Mouse (Mus musculus): Measurements from ENCODE around the gene Anks1.

Anks1 gene

DNA sequence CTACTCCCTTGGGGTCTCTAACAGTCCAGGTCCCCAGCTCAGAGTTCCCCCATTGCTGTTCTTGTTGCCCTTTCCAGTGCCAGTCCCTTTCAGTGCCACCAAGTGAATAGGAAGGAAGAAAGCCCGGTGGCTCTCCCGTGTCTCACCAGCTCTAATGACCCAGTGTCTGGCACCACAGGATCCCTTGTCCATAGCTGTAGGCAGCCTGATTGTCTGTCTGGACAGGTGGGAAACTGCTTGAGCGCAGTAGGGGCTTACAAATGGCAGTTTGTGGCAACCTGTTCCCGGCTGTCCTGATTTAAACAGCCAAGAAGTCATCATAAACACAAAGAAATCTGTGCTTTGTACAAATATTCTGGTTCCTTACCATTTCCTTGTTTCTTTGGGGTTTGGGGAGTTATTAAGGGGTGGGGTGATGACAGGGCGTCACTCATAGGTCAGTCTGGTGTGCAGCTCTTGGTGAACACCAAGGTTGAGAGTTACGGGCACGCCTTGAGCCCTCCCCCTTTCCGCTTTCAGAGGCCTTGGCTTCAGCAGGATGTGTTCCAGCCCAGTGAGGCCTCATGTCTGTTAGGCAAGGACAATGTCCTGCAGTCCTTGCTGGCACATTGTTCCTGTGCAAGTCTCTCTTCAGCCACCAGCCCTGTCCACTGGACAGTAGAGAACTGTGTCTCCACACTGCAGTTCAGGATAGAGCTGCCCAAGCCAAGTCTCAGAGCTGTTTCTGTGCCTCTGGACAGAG lies 107.1 kb downstream of the Anks1 start:
- no peak for DNase-seq (ENCODE audit: extremely low read depth, low read depth, low spot score)

DNA sequence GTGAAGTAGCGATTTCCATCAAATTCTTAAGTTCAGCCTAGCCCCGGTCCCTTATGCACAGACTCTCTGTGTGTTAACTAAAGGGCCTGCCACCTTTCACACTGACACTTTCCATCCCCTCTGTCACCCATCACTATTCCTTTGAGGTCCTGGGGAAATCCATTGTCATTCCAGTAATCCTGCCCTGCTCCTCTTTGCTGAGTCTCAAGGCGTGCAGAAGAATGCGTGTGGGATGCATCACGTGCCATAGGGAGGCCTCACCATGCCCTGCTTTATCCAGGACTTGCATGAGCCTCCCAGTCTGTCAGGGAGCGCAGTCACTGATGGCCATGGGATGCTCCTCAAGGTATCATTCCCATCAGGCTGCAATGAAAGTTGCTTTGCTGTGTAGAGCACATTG lies 109.2 kb downstream of the Anks1 start:
- no peak for DNase-seq (ENCODE audit: extremely low read depth, low read depth, low spot score)

DNA sequence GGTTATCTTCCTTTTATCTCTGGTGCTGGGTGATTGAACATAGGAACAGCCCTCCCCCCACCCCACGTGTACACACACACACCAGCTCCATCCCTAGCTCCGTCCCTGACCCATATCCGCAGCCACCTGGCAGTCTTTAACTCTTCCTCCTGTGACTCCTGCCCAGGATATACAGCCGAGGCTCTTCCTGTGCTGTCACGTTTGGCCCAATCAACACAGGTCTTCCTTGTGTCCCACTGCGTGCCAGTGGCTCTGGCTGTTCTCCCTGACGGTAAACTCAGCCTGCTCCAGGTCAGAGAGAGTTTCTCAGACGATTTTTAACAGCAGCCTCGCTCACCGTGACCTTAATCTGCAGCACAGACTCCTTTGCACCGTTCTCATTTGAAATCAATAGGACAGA lies 109.7 kb downstream of the Anks1 start:
- DNase-seq (ENCODE audit: extremely low read depth, low read depth, low spot score): no peak

DNA sequence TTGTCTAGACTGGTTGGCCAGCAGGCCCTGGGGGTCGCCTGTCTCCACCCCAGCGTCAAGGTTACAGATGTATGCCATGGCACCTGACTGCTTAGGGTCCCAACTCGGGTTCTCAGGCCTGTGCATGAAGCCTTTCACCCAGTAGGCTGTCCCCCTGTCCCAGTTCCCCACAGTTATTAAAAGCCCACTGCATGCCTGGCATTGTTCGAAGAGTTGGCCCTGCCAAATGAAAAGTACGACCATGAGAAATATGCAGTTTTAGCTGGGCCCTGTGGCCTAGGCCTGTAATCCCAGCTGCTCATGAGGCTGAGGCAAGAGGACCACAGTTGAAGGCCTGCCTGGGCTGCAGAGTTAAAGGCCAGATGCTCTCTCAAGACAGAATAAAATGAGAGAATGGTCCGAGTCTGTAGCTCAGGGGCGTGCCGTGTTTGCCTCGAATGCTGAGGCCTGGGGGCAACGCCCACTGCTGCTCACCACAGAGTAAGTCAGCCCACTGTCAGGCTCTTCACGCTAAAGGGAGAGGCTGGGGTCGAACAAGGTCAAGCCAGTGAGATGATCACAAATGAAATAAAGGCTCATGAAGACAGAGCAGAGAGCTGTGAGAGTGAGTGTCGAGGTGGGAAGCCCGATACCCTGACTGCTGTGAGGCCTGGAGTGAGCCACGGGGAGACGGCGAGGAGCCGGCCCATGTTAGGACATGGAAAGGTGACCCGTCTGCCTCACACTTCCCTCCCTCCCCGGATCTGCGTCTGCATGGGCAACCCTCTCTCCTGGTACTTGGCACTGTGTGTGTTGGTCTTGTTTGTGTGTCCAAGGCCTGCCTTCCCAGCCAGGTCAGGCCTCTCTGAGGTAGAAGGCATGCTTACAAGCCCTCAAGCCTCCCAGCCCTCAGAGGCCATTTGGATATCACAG lies 110.9 kb downstream of the Anks1 start:
- no peak for DNase-seq (ENCODE audit: extremely low read depth, low read depth, low spot score)

DNA sequence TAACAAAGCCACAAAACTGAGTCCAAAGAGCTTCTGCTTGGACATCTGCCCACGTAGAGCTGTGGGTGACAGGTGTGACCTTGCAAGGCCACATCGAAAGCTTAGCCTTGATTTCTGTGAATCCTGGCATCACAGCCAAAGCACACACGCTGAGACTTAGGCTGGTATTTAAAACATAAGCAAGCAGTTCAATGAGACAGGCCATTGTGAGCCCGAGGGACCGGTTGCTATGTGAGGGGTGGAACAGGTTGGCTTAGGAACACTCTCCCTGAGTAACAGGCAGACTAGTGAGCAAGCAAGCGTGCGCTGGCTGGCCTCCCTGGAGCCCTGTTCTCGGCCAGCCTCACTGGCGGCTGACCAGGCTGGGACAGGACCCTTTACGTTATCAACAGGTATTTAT lies 112.8 kb downstream of the Anks1 start:
- DNase-seq (ENCODE audit: extremely low read depth, low read depth, low spot score): peak; percentile 94

DNA sequence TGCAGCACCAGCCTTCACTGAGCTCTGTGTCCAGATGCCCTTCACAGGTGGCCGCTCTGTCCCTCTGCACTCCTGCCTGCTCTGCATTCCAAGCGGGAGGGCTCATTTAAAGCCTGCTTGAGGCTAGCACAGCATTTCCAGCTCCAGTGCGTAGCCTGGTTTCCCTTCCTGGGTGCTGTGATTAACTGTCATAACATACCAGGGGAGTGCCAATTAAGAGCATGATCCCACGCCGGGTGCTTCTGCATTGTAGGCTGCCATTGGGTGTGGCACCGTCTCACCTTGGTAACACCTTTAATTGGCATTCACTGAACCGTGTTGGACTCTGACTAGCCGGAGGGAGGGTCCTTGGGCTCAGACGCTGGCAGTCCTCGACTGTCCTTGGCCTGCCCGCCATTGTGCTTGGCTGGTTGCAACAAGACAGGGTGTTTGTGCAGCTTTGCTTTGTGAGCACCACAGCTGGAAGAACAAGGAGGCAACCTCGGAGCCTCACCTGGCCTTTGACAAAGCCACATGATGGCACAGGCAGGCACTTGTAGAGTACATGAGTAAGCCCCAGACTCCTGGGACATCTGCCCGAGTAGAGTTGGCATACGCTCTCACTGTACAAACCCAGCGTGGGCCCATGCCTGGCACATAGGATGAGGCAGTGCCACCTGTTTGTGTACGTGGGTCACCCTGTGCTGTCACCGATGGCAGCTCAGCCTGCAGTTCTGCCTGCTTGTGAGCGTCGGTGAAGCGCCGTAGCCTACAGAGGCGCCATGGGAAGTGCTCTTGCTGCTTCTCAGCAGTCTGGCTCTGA lies 113.9 kb downstream of the Anks1 start:
- peak; percentile 97 for DNase-seq (ENCODE audit: extremely low read depth, low read depth, low spot score)

DNA sequence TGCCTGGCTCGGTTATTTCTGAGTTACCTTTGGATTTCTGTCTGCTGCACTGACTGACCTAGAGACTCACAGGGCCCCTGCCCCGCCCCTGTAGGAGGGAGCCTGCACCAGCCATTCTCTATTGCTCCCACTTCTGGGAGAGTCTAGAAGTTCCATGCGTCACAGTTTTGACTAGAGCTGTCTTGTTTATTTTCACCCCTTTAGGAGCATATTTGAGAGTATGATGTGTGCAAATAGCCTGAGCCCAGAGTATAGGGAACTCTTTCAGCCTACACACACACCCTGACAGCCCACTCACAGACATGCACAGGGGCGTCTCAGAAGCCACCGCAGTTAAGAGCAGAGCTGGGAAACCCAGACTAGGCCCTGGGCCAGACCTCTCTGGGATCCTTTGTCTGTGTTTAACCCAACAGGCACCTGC lies 116.4 kb downstream of the Anks1 start:
- no peak for DNase-seq (ENCODE audit: extremely low read depth, low read depth, low spot score)

DNA sequence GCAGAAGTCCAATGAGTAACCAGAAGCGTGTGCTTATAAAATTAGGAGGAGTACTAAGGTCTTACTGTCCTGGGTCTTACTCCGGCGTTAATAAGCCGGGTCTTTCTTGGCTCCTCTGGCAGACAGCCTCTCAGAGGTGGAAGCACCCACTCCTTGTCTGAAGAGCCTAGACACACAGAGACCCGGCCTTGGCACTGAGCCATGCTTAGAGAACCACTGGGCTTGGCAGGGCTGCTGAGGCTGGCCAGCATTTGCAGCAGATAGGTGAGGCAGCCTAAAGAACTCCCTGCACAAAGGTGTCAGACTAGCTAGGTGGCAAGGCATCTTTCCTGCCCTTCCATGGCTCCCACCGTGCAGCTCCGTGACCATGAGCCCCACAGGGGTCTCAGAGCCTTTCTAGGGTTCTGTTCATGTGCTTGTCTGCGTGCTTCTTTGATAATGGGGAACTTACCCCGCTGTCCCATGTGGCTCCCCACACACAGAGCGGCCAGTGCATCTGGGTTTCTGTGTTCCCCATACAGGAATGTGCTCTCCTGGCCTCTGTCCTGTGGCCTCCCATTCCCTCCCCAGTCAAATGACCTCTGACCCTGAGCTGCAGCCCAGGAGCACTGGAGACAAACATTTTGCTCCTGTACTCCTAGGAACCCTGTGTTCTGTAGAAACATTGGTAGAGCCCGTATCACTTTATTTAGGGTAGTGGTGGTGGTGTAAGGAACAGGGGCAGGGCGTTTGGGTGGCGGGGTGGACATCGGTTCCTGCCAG lies 117.2 kb downstream of the Anks1 start:
- DNase-seq (ENCODE audit: extremely low read depth, low read depth, low spot score): no peak

DNA sequence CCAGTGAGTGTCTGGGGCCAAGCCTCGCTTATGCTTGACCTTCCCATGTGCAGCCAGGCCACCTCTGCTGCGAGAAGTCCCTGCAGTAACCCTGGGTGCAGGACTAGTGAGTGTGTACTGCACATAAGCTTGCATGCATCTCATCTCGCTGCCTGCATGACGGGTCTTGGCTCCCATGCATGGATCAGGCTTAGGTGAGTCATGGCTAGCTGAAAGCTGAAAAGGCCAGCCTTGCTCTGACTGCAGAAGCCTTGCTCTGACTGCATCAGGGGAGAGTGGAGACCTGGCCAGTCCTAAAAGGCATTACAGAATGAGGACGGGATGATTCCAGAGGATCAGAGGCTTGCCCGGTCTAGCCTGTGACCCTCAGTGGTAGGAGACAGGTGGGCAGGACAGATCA lies 118.1 kb downstream of the Anks1 start:
- DNase-seq (ENCODE audit: extremely low read depth, low read depth, low spot score): no peak

DNA sequence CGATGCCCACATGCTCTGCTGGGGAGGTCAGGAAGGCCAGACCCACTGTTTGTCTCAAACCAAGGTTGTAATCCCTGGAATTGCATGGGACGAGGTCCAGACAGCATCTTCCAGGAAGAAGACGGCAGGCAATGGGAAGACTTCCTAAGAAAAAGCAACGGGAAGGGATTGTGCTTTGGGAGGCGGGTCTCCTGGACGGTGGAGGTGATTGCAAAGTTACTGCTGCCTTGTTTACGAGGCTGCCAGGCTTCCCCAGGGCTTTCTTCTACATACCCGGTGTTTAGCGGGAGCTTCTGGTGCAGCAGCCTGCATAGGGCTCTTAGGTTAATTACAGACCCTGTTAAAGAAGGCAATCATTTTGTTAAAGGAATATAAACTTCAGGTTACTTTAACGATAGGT lies 119.1 kb downstream of the Anks1 start:
- DNase-seq (ENCODE audit: extremely low read depth, low read depth, low spot score): no peak

DNA sequence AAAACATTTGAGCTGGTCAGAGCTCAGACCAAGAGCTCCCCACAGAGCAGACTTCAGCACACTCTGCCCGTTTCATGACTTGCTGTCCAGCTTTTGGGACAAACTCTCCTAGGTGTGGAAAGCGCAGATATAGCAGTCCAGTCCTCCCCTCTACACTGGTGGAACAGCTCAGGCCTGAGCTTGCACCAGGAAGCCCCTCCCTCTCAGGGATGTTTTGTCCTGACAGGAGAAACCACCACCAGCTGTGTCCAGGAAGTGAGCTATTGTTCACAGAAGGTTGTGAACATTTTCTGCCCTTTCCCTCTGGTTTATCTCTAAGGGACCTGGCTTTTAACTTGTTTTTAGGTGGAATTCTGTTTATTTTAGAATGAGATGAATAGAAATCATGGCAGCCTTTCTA lies 120.2 kb downstream of the Anks1 start:
- no peak for DNase-seq (ENCODE audit: extremely low read depth, low read depth, low spot score)

DNA sequence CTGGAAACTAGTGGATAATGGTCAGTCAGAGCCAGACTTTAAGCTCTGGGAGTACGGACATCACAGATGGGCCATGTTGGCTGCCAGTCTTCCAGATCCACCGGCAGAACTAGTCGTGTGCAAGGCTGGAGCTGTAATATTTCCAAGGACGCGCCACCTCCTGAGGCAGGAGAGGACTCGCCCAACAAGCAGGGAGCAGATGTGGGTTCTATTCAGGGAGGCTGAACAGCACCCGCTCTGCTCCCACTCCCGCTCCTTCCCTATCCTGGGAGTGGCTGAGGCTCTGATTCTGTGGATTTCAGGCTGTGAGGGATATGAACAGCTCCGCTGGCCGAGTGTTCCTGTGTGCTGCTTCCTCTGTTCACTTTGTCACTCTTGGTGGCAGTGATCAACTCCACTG lies 121.3 kb downstream of the Anks1 start:
- DNase-seq (ENCODE audit: extremely low read depth, low read depth, low spot score): peak; percentile 61

DNA sequence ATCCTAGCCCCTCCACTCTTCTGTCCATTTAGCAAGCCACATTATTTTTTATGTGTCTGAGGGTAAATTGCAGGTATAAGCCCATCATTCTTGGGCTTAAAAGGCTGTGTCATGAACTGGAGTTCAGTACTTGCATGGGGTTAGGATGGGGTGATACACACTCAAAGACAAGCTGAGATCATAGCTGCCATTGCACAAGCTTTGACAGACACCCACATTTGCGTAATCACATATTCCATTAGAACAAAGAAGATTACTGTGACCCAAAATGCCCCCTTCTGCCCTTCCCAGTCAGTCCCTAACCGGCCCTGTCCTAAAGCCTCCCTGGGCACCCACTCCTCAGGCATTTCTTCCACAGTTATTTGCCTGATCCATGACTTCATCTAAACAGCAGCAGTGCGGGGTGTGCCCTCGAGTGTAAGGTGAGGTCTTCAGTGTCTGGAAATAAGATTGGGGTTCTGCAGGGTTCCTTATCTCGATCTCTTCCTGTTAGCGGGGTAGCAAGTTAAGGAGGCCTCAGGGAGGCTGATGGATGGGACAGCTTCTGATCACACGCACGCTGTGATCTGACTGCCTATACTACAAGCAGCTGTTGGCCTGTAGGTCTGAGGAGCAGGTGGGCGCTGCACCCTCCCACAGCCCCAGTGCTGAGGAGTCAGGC lies 122.3 kb downstream of the Anks1 start:
- peak; percentile 72 for DNase-seq (ENCODE audit: extremely low read depth, low read depth, low spot score)

DNA sequence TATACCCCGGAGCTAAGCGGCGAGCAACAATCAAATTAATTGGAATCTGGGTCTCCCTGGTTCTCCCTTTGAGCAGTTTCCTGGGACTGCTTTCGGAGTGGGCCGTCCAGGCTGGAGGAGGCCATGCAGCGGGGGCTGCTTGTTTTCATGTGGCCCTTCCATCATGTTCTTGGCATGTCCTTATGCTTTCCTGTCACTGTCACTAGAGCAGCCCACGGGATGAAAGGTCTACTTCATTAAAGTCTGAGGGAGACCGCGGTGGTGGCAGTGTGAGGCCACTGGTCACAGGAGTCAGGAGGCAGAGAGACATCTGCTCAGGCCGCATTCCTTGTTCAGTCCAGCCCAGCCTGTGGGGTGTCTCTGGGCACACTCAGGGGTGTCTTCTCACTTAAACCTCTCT lies 123.1 kb downstream of the Anks1 start:
- no peak for DNase-seq (ENCODE audit: extremely low read depth, low read depth, low spot score)

DNA sequence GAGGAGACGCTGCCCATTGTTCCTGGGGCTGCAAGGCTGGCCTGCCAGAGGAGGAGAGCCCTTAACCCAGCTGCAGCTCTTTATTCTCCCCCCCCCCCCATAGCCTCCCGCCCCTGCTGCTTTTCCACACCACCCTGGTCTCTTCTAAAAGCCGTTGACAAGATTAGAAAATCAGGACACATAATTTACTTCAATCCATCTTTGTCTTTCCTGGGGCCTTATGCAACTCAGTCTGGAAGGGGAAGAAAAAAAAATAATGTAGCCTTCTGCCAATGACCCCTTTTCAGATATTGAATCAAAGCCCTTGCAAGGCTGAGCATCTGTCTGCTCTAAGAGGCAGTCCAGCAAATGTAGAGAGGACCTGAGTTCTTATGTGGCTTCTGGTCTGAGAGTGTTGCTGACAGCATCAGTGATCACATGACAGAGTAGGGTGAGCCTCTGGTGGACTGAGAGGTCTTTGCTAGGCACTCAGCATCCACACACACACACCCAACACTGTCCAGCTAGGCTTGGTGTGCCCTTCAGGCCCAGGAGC lies 124.0 kb downstream of the Anks1 start:
- DNase-seq (ENCODE audit: extremely low read depth, low read depth, low spot score): no peak

DNA sequence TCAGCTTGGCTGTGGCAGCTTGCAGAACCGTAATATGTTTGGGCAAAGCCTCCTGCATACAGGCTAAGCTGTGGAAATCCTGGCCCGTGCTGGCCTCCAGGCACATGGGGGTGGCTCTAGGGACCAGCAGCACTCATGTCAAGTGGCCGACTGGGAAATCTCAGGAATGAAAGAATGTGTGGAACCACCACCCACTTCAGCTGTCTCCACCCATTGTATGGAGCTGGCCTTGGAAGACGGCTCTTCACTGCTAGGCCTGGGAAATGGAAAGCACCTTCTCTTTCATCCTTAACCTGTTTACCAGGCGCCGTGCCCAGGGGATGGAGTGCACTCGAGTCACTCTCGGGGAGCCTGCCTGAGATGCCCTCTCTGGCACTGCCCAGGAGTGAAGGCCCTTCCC lies 125.9 kb downstream of the Anks1 start:
- no peak for DNase-seq (ENCODE audit: extremely low read depth, low read depth, low spot score)

DNA sequence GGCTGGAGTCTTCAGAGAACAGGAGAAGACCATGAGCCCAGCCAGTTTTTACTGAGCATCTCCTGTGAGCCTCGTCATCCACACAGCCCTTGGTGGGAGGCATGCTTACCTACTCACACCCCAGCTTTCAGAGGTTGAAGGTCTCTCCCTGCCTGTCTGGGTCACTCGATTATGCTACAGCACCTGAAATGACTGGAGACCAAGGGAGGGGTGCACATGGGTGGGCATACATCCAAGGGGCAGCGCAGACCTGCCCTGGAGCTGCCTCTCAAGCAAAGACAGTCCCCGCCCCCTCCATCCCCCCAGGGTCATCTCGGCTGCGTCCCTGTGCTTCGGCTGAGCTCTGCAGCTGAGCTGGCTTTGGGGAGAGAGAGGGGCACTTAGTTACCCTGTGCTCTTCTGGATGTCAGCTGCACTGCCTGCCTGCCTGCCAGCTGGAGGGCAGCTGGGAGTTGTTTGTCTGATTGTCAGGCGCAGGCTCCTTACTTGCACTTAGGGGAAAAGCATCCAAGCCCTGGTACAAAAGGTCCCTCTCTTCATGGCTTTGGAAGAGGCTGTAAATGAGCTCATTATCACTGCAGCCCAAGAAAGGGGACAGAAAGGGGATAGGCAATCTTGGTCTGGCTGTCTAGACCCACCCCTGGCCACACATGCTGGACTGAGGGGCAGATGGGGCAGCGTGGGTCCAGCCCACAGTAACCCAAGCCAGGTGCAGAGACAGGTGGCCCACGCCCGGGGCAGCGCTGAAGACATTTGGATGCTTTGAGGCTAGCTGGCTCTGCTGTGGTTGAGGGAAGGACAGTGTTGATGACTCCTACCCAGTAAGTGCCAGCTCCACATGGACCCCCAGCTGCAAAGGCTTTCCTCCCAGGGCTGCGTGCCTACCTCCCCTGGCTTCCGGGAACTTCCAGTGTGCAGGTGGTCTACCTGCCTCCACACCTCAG lies 128.0 kb downstream of the Anks1 start:
- no peak for DNase-seq (ENCODE audit: extremely low read depth, low read depth, low spot score)

DNA sequence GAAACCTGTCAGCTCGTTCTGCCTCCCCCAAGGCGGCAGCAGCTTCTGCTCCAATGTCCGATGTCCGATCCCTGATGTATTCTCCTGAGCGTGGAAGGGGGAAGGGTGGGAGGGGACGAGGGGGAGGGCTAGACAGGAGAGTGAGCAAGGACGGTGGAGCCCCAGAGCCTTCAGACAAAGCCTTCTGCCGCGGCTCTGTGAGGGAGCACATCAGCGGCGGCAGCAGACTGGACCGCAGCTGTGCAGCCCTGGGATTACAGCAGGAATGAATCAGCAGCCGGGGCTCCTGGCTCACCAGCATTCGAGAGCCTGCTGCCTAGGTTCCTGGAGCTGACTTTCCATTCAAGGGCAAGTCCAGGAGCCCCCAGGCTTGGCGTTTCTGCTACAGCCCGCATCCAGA lies 131.5 kb downstream of the Anks1 start:
- DNase-seq (ENCODE audit: extremely low read depth, low read depth, low spot score): no peak

DNA sequence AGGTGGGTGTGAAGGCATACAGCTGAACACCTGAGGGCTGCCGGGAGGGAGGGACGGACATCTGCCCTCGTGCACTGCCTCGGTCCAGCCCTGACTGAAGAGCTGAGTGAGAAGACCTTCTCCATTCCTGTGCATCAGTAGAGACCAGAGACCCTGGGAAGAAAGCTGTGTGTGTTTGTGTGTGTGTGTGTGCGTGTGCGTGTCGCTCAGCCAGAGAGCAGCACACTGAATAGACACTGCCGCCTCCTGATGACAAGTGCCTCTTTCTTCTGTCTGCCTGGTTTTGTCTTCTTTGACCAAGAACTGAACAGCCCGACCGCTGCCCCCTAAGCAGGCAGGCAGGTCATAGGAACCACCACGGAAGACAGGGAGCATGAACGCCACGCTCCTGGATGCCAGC lies 132.2 kb downstream of the Anks1 start:
- no peak for DNase-seq (ENCODE audit: extremely low read depth, low read depth, low spot score)
